Mouse (Mus musculus) adrenal gland, postnatal 10 days (tissue): Measurements from ENCODE around the gene Tnn. TPM values are rescaled to one million over a fixed set of nuclear protein-coding genes. Genes with fewer than 3 reads are reported as not detected.

ENCODE experiments used
- DNase-seq: peaks from one replicate; pipeline ENCODE4 v3.0.0; 2021; ENCODE audit warnings: mixed read lengths
- total RNA-seq, 2 experiments: library from RNA; stranded (reverse); gene quantifications; 2 replicates each; pipeline ENCODE4 v1.2.3; 2021

The Tnn gene
- total RNA-seq, 2 experiments from 2014 or later: 0.48 to 4.5 TPM

DNA sequence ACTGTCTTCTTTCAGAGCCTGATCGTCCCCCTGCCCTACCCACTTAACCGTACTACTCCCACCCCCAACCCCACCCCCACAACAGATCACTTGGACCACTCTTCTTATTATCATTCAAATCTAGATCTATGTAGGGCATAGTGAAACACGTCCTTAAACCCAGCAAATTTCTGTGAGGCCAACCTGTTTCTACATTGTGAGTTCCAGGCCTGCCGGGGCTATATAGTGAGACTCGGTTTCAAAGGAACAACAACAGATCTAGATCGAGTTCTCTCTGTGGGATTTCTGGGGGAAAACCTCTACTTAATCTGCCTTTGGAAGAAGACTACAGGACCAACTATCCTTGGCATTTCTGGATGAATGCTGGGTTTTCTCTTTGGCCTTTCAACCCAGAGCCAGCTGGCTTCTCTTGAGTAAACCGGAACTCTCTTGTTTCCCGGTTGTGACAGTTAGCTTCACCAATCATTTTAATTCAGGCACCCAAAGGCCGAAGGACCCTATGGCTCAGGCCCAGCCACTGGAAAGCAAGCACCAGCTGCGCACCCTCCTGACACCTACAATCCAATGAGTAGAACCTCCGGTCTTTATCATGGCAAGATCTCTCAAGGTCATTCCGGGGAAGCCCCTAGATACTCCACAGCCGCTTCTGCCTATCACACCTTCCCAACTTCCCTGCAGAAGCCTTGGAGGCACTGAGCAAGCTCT is 110.0 kb downstream of the Tnn start:
- DNase-seq: peak; percentile 12

DNA sequence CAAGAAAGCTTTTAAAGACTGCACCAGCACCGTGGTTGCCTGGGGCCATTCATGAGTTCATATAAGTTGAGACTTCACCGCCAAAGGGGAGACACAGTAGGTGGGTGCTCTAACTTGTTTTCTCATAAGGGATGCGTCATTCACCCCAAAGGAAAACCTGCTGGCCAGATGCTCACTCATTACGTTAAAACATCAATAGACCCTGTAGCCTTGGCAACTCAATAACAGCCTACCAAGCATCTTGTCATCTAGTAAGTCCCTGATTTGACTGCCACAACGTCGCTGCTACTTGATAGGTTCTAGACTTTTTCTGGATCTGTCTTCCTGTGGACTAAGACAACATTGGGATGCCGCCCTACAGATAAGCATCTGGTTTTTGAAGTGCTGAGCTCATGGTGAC is 111.0 kb downstream of the Tnn start:
- no peak for DNase-seq

DNA sequence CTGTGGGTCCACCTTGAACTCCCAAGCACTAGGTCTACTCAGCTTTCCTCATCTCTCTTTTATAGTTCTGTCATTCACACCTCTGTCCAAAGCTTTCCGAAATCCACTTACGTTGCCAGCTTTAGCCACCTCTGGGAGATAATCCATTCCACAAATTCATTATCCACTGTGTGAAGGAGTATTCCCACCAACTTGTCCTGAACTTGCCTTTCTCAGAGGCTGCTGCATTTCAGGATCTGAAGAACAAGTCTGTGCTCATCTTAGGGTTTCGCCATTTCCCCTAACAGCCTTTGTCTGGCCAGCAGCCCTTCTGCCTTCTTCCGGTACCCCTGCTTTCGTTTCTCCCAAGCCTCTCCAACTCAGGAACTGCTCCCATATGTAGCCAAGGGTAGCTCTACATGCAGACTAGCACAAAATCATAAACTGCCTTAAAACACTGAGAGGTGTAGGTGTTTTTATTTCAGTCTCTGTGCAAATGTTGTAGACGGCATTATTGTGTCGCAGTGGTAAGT is 112.1 kb downstream of the Tnn start:
- DNase-seq: no peak

GRCm38 (mm10) chr1:160039951-160040645 is 113.3 kb downstream of the Tnn start:
- DNase-seq: no peak

GRCm38 (mm10) chr1:160036996-160037521 is 116.3 kb downstream of the Tnn start:
- DNase-seq: peak; percentile 40

DNA sequence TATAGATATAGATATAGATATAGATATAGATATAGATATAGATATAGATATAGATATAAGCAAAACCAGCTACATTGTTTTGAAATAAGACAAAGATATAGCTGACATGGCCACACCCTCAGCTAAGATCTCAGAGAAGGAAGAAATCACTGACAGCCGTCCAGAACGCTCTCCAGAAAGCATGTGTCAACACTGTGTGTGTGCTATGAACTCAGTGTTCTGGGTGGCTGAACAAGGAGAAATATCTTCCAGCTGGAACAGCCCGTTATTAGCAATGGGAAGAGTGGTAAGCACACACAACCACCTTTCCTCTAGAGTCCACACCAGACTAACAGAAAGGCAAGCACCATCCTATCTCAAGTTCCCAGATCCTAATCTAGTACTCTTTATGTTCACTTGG is 117.8 kb downstream of the Tnn start:
- DNase-seq: no peak

Other genes starting within 250 kb of the Tnn start
- 10 to 100 TPM; 22.3 to 27.8 TPM for gene 4930523C07Rik, start 109.2 kb downstream of the Tnn start, total RNA-seq
- 100 to 1,000 TPM; 114 to 116 TPM for gene Mrps14, start 41.6 kb upstream of the Tnn start, total RNA-seq
- gene Cacybp, start 59.3 kb upstream of the Tnn start, total RNA-seq: 10 to 100 TPM; 68.3 to 74.0 TPM